Mouse (Mus musculus): ENCODE data around the gene Dhx8.
A peak's percentile ranks its signal among the peaks of the same experiment; 100 is the strongest.

Gene Dhx8

GRCm38 (mm10) chr11:101733596-101733995, 877 bp downstream of the Dhx8 start:
- no peak for DNase-seq (ENCODE audit: low read depth)

GRCm38 (mm10) chr11:101756616-101757015, 23.9 kb downstream of the Dhx8 start:
- peak; percentile 27 for DNase-seq (ENCODE audit: low read depth)

- no peak for DNase-seq (ENCODE audit: low read depth)
These were observed 24.6 kb downstream of the Dhx8 start for GRCm38 (mm10) chr11:101757366-101757765.

GRCm38 (mm10) chr11:101758431-101758830, 25.7 kb downstream of the Dhx8 start:
- no peak for DNase-seq (ENCODE audit: low read depth)

DNA sequence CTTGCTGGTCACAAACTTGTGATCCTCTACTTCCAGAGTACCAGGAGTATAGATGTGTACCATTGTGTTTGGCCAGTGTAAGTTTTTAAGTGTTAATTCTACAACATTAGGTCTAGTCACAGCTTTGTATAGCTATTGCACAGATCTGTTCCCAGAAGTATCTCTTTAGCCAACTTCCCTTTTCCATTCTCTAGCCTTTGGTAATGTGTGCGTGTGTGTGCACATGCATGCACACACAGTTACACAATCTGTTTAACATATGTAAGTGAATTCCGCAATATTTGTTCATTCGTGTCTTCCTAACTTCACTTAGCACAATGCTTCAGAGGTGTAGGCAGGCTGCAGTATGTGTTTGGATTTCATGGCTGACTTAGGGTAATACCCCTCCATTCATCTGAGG, 26.8 kb downstream of the Dhx8 start:
- no peak for DNase-seq (ENCODE audit: low read depth)

- DNase-seq (ENCODE audit: low read depth): peak; percentile 86
These were observed 31.0 kb downstream of the Dhx8 start for GRCm38 (mm10) chr11:101763723-101764122.

DNA sequence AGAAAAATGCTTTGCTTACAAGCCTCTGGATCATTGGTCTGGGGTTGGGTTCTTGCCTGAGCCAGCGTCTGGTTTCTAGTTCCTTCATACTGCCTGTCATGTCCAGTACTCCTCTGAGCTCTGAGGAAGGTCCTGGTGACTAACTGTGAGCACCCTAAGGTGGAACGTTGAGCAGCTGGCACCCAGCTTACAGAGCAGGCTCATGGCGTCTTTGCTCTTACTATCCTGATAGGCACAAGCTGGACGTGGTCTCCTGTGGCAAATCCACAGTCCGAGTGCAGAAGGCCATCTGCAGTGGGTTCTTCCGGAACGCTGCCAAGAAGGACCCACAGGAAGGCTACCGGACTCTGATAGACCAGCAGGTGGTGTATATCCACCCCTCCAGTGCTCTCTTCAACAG, 31.8 kb downstream of the Dhx8 start:
- DNase-seq (ENCODE audit: low read depth): no peak

GRCm38 (mm10) chr11:101767326-101767725, 34.6 kb downstream of the Dhx8 start:
- DNase-seq (ENCODE audit: low read depth): no peak

- DNase-seq (ENCODE audit: low read depth): peak; percentile 55
These were observed 36.0 kb downstream of the Dhx8 start for GRCm38 (mm10) chr11:101768721-101769120.

- DNase-seq (ENCODE audit: low read depth): no peak
These were observed 37.5 kb downstream of the Dhx8 start for GRCm38 (mm10) chr11:101770266-101770665.

DNA sequence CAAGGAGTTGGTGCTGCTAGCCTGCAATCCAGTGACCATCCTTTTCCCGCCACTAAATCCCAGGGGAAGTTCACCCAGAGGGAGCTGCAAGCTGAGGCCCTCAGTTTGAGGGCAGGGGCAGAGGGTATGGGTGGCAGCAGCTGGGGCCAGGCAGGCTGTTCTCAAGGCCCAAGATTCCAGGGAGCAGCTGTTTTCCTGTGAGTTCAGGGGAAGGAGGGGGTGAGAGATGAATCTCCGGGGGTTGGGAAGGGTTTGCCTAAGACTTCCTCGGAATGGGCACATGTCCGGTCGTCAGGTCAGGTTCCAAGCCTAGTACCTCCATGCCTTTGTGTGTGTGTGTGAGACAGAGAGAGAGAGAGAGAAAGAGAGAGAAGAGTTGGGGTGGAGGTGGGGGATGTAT, 39.3 kb downstream of the Dhx8 start:
- DNase-seq (ENCODE audit: low read depth): no peak

DNA sequence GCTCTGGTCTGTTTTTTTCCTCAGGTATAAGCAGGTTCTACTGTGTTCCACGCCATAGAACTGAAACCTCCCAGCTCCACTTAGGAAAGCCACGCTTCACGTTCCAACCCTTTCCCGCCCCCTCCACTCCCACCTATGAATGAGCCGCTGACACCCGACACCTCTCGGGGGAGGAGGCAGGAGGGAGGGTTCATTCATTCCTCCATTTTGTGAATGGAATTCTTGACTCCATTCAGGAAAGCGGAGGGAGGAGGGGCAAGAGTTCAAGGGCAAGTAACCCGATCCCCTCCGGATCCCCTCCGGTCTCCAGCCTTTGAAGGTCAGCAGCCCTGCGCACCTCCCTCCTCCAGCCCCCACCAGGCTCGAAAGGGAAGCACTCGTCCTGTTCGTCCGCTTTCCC, 39.7 kb downstream of the Dhx8 start:
- DNase-seq (ENCODE audit: low read depth): peak; percentile 83

DNA sequence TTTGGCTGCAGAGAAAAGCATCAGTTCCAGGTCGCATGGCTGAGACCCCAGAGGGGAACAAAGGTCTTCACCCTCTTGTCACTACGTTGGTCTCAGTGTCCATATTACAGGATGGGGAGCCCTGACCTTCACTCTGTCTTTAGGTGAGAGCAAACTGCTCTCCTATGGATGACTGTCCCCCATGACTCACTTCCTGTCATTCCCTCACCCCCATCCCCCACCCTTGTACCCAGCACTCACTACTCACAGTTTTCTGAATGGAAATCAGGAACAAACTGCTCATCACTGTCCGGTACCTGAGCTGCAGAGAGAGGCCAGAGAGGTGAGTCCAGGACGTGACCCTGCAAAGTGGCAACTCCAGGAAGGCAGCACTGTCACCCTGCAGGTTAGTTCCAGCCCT, 44.1 kb downstream of the Dhx8 start:
- DNase-seq (ENCODE audit: low read depth): no peak

- no peak for DNase-seq (ENCODE audit: low read depth)
These were observed 50.4 kb downstream of the Dhx8 start for GRCm38 (mm10) chr11:101783135-101783534.

DNA sequence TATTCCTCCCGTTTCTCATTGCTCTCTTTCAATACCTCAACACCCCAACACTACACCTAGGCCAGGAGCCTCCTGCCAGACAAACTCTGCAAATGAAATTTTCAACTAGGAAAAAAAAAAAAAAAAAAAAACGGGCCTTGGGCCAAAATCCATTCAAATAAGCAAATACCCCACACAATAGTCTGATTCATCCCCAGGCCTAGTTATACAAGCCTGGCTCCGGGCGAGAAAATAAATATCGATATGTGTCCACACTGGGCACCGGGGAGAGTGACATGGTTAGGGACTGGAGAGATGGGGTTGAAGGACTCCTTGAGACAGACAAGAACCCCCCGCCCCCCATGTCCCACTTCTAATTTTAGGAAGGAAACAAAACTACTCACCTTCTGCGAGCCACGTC, 50.9 kb downstream of the Dhx8 start:
- peak; percentile 70 for DNase-seq (ENCODE audit: low read depth)

DNA sequence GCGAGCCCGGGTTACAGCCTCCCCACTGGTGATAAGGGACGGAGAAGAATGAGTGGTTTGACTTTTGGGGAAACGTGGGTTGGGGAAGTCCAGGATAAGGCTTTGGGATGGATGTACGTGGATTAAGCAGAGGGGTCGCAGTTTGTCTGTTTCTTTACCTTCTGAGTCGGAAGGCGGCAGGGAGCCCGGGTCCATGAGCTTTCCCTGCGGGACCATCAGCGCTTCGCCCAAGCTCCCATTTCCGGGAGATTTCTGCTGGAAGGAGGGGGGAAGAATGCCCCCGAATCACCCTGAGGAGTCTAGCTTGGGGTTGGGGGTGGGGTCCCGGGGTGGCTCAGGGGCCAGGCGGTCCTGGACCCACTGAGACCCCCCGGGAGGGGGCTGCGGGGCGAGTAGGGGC, 51.4 kb downstream of the Dhx8 start:
- no peak for DNase-seq (ENCODE audit: low read depth)

DNA sequence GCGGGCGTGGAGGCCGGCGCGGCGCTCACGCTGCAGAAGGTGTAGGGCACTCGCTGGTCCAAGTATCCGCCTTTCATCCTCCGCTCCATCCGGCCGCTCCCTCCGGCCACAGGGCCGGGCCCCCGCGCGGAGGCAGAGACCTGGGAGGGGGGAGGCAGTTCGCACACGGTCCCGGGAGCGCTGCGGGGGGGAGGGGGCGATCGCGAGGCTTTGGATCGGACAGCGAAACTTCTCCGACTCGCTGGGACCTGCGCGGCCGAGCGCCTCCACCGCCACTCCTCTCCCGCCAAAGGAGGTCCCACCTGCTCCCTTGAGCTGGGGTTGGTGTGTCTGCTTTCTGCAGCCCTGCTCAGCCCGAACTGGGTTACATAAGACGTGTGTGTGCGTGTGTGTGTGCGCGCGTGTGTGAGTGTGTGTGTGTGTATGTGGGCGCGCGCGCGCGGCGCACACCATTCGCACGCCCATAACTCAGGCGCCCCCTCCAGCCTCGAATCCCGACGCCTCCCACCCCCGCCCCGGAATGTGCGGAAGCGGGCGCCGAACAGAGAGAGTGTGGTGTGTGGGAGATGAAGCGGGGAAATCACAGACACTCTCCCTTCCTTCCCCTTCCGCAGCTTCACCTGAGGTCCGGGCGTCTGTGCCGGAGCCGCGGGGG, 51.9 kb downstream of the Dhx8 start:
- DNase-seq (ENCODE audit: low read depth): peak; percentile 44

- peak; percentile 96 for DNase-seq (ENCODE audit: low read depth)
These were observed 52.6 kb downstream of the Dhx8 start, which contains the start of gene Etv4 for GRCm38 (mm10) chr11:101785143-101785851. TSS of gene Etv4 (minus strand) at chr11:101785371.

DNA sequence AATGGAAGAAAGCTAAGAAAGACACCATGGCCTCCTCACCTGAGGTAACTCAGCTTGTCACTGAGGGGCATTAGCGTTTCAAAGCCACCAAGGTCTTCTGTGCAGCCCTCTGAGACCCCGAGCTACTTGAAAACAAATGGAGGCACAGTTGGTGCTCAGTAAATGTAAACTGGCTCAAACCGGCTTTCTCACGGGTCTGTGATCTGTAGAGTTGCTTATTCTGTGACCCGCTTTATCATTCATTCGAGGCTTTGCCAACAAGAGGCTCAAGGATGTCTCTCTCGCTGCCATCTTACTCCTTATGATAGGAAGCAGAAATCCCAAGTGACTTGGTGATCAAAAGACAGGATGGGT, 53.1 kb downstream of the Dhx8 start:
- DNase-seq (ENCODE audit: low read depth): no peak

- no peak for DNase-seq (ENCODE audit: low read depth)
These were observed 53.9 kb downstream of the Dhx8 start for GRCm38 (mm10) chr11:101786651-101787050.

- no peak for DNase-seq (ENCODE audit: low read depth)
These were observed 54.7 kb downstream of the Dhx8 start for GRCm38 (mm10) chr11:101787432-101787831.

DNA sequence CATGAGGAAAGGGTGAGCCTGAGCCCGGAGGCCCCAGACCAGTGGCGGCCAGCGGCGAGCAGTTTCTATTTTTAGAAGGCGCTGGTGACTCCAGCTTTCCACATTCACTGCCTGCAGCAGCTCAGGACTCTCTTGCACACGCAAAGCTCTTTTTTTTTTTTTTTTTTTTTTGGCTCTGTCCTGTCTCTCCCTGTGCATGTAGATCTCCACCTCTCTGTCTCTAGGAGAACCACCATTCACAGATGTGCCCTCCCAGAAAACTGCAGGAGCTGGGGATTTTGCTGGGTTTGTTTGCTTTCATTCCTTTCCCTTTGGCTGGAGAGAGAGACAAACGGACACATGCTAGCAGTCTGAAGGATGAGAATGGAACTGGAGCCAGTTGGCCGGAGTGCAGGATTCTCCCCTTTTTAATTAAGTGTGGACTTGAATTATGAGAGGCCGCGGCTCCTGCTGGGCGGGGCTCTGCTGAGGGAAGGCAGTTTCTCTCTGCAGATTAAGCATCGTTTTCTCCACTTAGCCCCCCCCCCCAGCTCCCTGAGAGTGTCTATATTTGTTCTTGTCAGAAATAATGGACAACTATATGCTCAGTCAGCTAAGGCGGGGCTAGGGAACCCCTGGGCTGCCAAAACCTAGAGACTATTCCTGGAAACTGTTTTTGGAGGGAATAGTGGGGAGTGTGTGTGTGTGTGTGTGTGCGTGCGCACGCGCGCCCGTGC, 58.2 kb downstream of the Dhx8 start:
- peak; percentile 90 for DNase-seq (ENCODE audit: low read depth)

- peak; percentile 38 for DNase-seq (ENCODE audit: low read depth)
These were observed 64.6 kb downstream of the Dhx8 start for GRCm38 (mm10) chr11:101797355-101797754.

All from NIH3T3 (cell line).